Mouse (Mus musculus): ENCODE results near the gene BC037034. TPM values are rescaled to one million over a fixed set of nuclear protein-coding genes. Genes with fewer than 3 reads are reported as not detected.
"Not testable (repeated sequence)": the region's sequence is repeated elsewhere in the genome, so short reads cannot be mapped to it uniquely, and the experiment has no call there.

Gene BC037034
- polyA plus RNA-seq, 1 experiment from 2014 or later, result 5.8 TPM

DNA sequence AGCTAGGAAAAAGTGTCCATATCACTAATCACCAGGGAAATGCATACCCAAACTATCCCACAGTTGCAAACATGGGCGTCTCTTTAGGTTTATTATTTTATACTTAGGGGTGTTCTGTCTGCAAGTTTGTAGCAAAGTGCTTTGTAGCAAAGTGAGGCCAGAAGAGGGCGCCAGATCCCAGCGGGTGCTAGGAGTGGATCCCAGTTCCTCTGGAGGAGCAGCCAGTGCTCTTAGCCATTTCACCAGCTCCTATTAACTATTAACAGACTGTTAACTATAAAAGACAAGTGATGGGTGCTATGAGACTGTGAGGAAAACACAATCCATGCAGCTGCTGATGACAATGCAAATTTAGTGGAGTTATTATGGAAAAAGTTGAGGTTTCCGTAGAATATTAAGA, 41.7 kb downstream of the BC037034 start:
- no peaks in the 10 kb centered on the region for H3K4me1 ChIP-seq (ENCODE audit: control insufficient read depth, insufficient read depth, low read length)
- WGBS, result 22% methylated on average over 4 of the region's 4 CpGs
- no peak overlapping the region for H3K4me3 ChIP-seq (ENCODE audit: low read depth, low read length)
- no peaks in the 10 kb centered on the region for H3K9me3 ChIP-seq (ENCODE audit: control insufficient read depth, low read length)
- ATAC-seq (ENCODE audit: low read depth) (no peak), DNase-seq (ENCODE audit: low spot score) (peak; percentile 60)
- no peak overlapping the region for H3K9ac ChIP-seq (ENCODE audit: low read depth, low read length)
- no peaks in the 10 kb centered on the region for H3K36me3 ChIP-seq (ENCODE audit: control insufficient read depth, insufficient read depth, low read length)
- no peak overlapping the region for H3K27ac ChIP-seq (replicated peaks; ENCODE audit: low read depth, low read length)
- no peak overlapping the region for H3K4me2 ChIP-seq (ENCODE audit: low read depth, low read length)
- no peaks in the 10 kb centered on the region for H3K27me3 ChIP-seq (replicated peaks; ENCODE audit: control insufficient read depth, insufficient read depth, low read length)

DNA sequence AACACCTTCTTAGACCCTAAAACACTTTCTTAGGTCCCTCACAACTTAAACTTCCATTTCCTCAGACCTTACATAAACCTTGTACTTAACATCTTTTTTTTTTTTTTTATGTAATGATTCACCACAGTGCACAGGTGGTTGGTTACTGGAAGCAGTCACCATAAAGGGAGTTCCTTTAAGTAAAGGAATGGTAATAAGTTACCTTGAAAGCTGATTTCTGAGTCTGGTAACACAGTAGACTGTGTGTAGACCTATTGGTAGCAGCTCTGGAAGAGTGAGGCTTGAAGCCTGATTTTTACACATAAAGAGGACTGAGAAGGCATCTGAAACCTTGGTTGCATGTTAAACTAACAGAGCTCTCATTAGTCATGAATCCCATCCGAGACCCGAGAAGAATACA, 44.0 kb downstream of the BC037034 start:
- no peak overlapping the region for H3K4me2 ChIP-seq (ENCODE audit: low read depth, low read length)
- no peaks in the 10 kb centered on the region for H3K27me3 ChIP-seq (replicated peaks; ENCODE audit: control insufficient read depth, insufficient read depth, low read length)
- peaks cover 5% of the 10 kb centered on the region; the same call in 1 of the 2 replicates for H3K9me3 ChIP-seq (ENCODE audit: control insufficient read depth, low read length)
- ATAC-seq (ENCODE audit: low read depth) (no peak), DNase-seq (ENCODE audit: low spot score) (no peak)
- no peak overlapping the region for H3K4me3 ChIP-seq (ENCODE audit: low read depth, low read length)
- no peak overlapping the region for H3K9ac ChIP-seq (ENCODE audit: low read depth, low read length)
- H3K27ac ChIP-seq (replicated peaks; ENCODE audit: low read depth, low read length), result no peak overlapping the region
- no peaks in the 10 kb centered on the region for H3K36me3 ChIP-seq (ENCODE audit: control insufficient read depth, insufficient read depth, low read length)
- WGBS, result 72% methylated on average over 2 of the region's 2 CpGs
- no peaks in the 10 kb centered on the region for H3K4me1 ChIP-seq (ENCODE audit: control insufficient read depth, insufficient read depth, low read length)

- not testable (repeated sequence) for H3K27me3 ChIP-seq (replicated peaks; ENCODE audit: control insufficient read depth, insufficient read depth, low read length); H3K9me3 ChIP-seq (ENCODE audit: control insufficient read depth, low read length); ATAC-seq (ENCODE audit: low read depth); H3K9ac ChIP-seq (ENCODE audit: low read depth, low read length); DNase-seq (ENCODE audit: low spot score); H3K4me1 ChIP-seq (ENCODE audit: control insufficient read depth, insufficient read depth, low read length); H3K36me3 ChIP-seq (ENCODE audit: control insufficient read depth, insufficient read depth, low read length); H3K27ac ChIP-seq (replicated peaks; ENCODE audit: low read depth, low read length); H3K4me3 ChIP-seq (ENCODE audit: low read depth, low read length); H3K4me2 ChIP-seq (ENCODE audit: low read depth, low read length)
- WGBS, result 92% methylated on average over 13 of the region's 13 CpGs
Observed at GRCm38 (mm10) chr5:138216632-138217031, 47.2 kb downstream of the BC037034 start.

Other genes with a start within 250 kb of the BC037034 start
- gene Smok3a, start 242.8 kb downstream of the BC037034 start, polyA plus RNA-seq (2014; fragmentation: Nextera tagmentation; extraction: Ambion mirVana), result not detected in 2 replicates
- gene Smok3b, start 242.6 kb downstream of the BC037034 start, polyA plus RNA-seq (2014; fragmentation: Nextera tagmentation; extraction: Ambion mirVana), result not detected in 2 replicates
- not detected in 2 replicates for gene Smok3c, start 210.8 kb downstream of the BC037034 start, polyA plus RNA-seq (2014; fragmentation: Nextera tagmentation; extraction: Ambion mirVana)
- gene Zkscan1, start 178.9 kb downstream of the BC037034 start, polyA plus RNA-seq (2014; fragmentation: Nextera tagmentation; extraction: Ambion mirVana), result 23.5 and 25.8 TPM in 2 replicates
- 52.8 and 63.5 TPM in 2 replicates for gene Zscan21, start 147.1 kb downstream of the BC037034 start, polyA plus RNA-seq (2014; fragmentation: Nextera tagmentation; extraction: Ambion mirVana)
- 11.6 and 13.4 TPM in 2 replicates for gene Zfp113, start 108.3 kb downstream of the BC037034 start, polyA plus RNA-seq (2014; fragmentation: Nextera tagmentation; extraction: Ambion mirVana)
- gene Cops6, start 103.0 kb downstream of the BC037034 start, polyA plus RNA-seq (2014; fragmentation: Nextera tagmentation; extraction: Ambion mirVana), result 233 and 264 TPM in 2 replicates
- 17.5 and 18.9 TPM in 2 replicates for gene Ap4m1, start 92.0 kb downstream of the BC037034 start, polyA plus RNA-seq (2014; fragmentation: Nextera tagmentation; extraction: Ambion mirVana)
- gene Mcm7, start 91.6 kb downstream of the BC037034 start, polyA plus RNA-seq (2014; fragmentation: Nextera tagmentation; extraction: Ambion mirVana), result 120 and 138 TPM in 2 replicates
- 70.4 and 75.8 TPM in 2 replicates for gene Taf6, start 76.6 kb downstream of the BC037034 start, polyA plus RNA-seq (2014; fragmentation: Nextera tagmentation; extraction: Ambion mirVana)
- gene Cnpy4, start 76.5 kb downstream of the BC037034 start, polyA plus RNA-seq (2014; fragmentation: Nextera tagmentation; extraction: Ambion mirVana), result 54.0 and 57.4 TPM in 2 replicates
- 7.4 and 7.5 TPM in 2 replicates for gene Mblac1, start 69.7 kb downstream of the BC037034 start, polyA plus RNA-seq (2014; fragmentation: Nextera tagmentation; extraction: Ambion mirVana)
- not detected in 2 replicates for gene Nxpe5, start 38.1 kb downstream of the BC037034 start, polyA plus RNA-seq (2014; fragmentation: Nextera tagmentation; extraction: Ambion mirVana)
- gene Lamtor4, start 8.6 kb downstream of the BC037034 start, polyA plus RNA-seq (2014; fragmentation: Nextera tagmentation; extraction: Ambion mirVana), result 71.7 and 73.2 TPM in 2 replicates
- gene Gal3st4, start 8.8 kb upstream of the BC037034 start, polyA plus RNA-seq (2014; fragmentation: Nextera tagmentation; extraction: Ambion mirVana), result 2.5 and 3.5 TPM in 2 replicates
- gene Gm43720, start 15.9 kb upstream of the BC037034 start, polyA plus RNA-seq (2014; fragmentation: Nextera tagmentation; extraction: Ambion mirVana), result 0.09 and 0.10 TPM in 2 replicates
- 3.9 and 4.5 TPM in 2 replicates for gene Gpc2, start 16.0 kb upstream of the BC037034 start, polyA plus RNA-seq (2014; fragmentation: Nextera tagmentation; extraction: Ambion mirVana)
- 4.1 and 6.2 TPM in 2 replicates for gene Stag3, start 16.2 kb upstream of the BC037034 start, polyA plus RNA-seq (2014; fragmentation: Nextera tagmentation; extraction: Ambion mirVana)
- gene Pvrig, start 77.9 kb upstream of the BC037034 start, polyA plus RNA-seq (2014; fragmentation: Nextera tagmentation; extraction: Ambion mirVana), result not detected in 2 replicates
- gene Zfp157, start 177.4 kb upstream of the BC037034 start, polyA plus RNA-seq (2014; fragmentation: Nextera tagmentation; extraction: Ambion mirVana), result 27.2 and 35.2 TPM in 2 replicates